Mouse (Mus musculus) cortical plate, adult 2 months (tissue): Measurements from ENCODE around the gene Myo16.

Experiments
- CTCF ChIP-seq: fragments of 200-500 bp; IDR thresholded peaks from 2 replicates; pipeline ENCODE4 v1.5.1; 2011; ENCODE audit warnings: mild to moderate bottlenecking, control low read depth, low read length; ENCODE audit not compliant: insufficient read depth; ENCODE audit errors: extremely low read depth
- POLR2A ChIP-seq: fragments of 200-500 bp; IDR thresholded peaks from 2 replicates; pipeline ENCODE4 v1.6.1; 2011; ENCODE audit warnings: mild to moderate bottlenecking, low read length, control low read depth; ENCODE audit not compliant: insufficient read depth; ENCODE audit errors: extremely low read depth

DNA sequence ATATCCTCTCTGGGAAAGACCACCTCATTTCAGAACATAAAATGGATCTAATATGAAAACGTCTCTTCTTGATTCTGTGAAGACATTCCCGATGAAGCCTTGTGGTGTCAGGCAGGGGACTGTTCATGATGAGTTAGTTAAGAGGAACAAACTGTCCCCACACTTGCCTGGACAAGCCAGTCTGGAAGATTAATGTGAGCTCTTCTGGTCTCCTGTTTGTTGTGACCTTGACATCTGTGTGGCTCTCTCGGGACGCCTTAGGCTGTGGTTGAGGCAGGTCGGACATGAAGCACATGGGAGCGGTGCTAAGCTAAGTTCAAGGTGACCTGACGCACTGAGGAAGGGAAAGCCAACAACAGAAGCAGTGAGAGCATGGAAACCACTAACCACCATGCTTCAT is 291.3 kb downstream of the Myo16 start:
- TF ChIP-seq POLR2A (no peak), CTCF (no peak)
